Mouse (Mus musculus) liver, embryonic 12.5 days (tissue): ENCODE measurements around the gene Cox19. TPM values are rescaled to one million over a fixed set of nuclear protein-coding genes. Genes with fewer than 3 reads are reported as not detected.
A peak's percentile ranks its signal among the peaks of the same experiment; 100 is the strongest.

ENCODE experiments used
- microRNA counts: library from miRNA; unstranded; fragments of <30 nt; microRNA quantifications from one replicate; lab custom pipeline; 2017
- microRNA-seq: library from miRNA; unstranded; fragments of <30 nt; microRNA quantifications from one replicate; pipeline ENCODE4, GENCODE M21; 2017
- polyA plus RNA-seq: library from polyadenylated mRNA; unstranded; fragments of >200 nt; fragmentation: Nextera tagmentation; extraction: Ambion mirVana; gene quantifications from 2 replicates; pipeline ENCODE4 v1.2.1, GENCODE M21; 2016

Gene Cox19
- polyA plus RNA-seq, 1 experiment from 2014 or later: 73.8 TPM

MicroRNAs within 50 kb of the gene (microRNA counts, 519-probe panel; counts per million panel counts)
- microRNA mmu-miR-339-3p (lab: Ali Mortazavi, UCI) (582 counts per million, percentile 70 among the panel's probes with 10 or more counts), microRNA mmu-miR-339-5p (lab: Ali Mortazavi, UCI) (582 counts per million, percentile 70 among the panel's probes with 10 or more counts)

Small RNAs within 50 kb of the gene (microRNA-seq; reads per million reads assigned to microRNA genes)
- 1,185 reads per million, percentile 75 among the genes with 10 or more reads in this experiment for gene Mir339

Other genes starting within 250 kb of the Cox19 start
- 3.4 and 3.9 TPM in 2 replicates for gene Prkar1b, start 201.4 kb downstream of the Cox19 start, polyA plus RNA-seq
- 5.9 and 6.9 TPM in 2 replicates for gene Dnaaf5, start 201.2 kb downstream of the Cox19 start, polyA plus RNA-seq
- 31.7 and 34.6 TPM in 2 replicates for gene Sun1, start 150.8 kb downstream of the Cox19 start, polyA plus RNA-seq
- 162 and 165 TPM in 2 replicates for gene Get4, start 99.1 kb downstream of the Cox19 start, polyA plus RNA-seq
- gene Adap1, start 25.8 kb downstream of the Cox19 start, polyA plus RNA-seq: 6.7 and 7.3 TPM in 2 replicates
- not detected in 2 replicates for gene Cyp2w1, start 1.2 kb upstream of the Cox19 start, polyA plus RNA-seq
- gene Gpr146, start 26.3 kb upstream of the Cox19 start, polyA plus RNA-seq: 18.3 and 19.3 TPM in 2 replicates
- 0.72 and 0.75 TPM in 2 replicates for gene C130050O18Rik, start 53.9 kb upstream of the Cox19 start, polyA plus RNA-seq
- 0.39 and 0.51 TPM in 2 replicates for gene Gper1, start 71.7 kb upstream of the Cox19 start, polyA plus RNA-seq
- 30.6 and 33.5 TPM in 2 replicates for gene 3110082I17Rik, start 109.1 kb upstream of the Cox19 start, polyA plus RNA-seq
- gene Zfand2a, start 133.1 kb upstream of the Cox19 start, polyA plus RNA-seq: 3.4 and 3.7 TPM in 2 replicates
- gene Uncx, start 192.1 kb upstream of the Cox19 start, polyA plus RNA-seq: not detected in 2 replicates